Mouse (Mus musculus): ENCODE data around the gene Ston2. TPM values are rescaled to one million over a fixed set of nuclear protein-coding genes. Genes with fewer than 3 reads are reported as not detected.
A peak's percentile ranks its signal among the peaks of the same experiment; 100 is the strongest.

Ston2 gene
- total RNA-seq, 4 experiments from 2014 or later = 20.0 to 25.9 (median 23.8) TPM

DNA sequence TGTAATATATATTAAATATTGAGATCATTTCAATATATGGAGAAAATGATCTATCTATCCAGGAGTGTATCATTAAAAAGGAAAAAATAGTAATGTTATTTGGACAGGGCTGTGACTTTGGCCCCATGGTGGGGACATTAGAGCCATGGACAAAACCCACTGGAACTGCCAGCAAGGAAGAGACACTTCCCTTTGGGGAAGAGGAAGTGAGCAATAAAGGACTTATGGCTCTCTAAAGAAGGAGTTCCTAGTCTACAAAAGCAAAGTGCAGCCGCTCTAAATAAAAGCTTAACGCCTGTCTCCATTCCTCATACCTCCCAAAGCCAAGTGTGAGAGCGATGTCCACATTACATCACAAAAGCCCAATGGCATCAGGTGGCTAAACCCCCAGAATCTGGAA, 121.6 kb downstream of the Ston2 start:
- DNase-seq (ENCODE audit: low spot score in 2 of 2) = no peak

GRCm38 (mm10) chr12:91665431-91665830, 122.8 kb downstream of the Ston2 start:
- DNase-seq (ENCODE audit: low spot score in 2 of 2) = no peak

DNA sequence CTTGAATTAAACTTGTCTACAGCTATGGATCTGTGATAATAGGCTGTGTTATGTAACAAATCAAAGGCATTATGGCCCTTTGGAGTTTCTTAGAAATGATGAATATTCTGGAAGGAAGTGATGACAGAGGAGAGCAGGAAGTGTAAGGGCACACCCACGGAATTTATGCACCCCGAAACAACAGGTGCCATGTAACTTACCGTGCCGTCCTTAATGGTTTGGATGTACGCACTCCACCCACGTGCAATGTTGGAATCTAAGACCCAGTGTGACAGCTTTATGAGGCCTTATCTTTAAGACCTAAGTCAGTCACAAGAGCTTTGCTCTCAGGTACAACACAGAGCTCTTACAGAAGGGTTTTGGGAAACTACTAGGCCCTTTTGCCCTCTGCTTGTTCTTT, 124.9 kb downstream of the Ston2 start:
- no peak for DNase-seq (ENCODE audit: low spot score in 2 of 2)

DNA sequence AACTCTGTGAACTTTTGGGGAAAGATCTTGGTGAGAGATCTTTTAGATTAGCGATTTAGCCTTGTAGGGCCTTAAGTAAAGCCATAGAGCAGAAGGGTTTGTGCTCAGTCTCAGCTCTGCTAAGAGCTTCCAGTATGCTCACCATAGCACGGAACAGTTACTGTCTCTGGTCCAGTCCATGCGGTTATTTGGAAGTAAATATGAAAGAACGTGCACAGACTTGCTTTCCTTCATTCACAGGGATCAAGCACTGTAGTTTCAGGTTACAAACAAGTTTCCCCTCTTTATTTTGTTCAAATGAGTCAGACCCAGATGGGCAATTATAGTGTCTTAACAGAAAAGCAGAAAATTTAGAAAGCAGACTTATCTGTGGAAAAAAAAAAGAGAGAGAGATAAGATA, 125.3 kb downstream of the Ston2 start:
- no peak for DNase-seq (ENCODE audit: low spot score in 2 of 2)

GRCm38 (mm10) chr12:91660640-91661417, 127.4 kb downstream of the Ston2 start:
- no peak for DNase-seq (ENCODE audit: low spot score in 2 of 2)

GRCm38 (mm10) chr12:91654399-91655122, 133.6 kb downstream of the Ston2 start:
- peak in 1 of 2 experiments; percentile 28 for DNase-seq (ENCODE audit: low spot score in 2 of 2)

GRCm38 (mm10) chr12:91648426-91648825, 139.8 kb downstream of the Ston2 start:
- DNase-seq (ENCODE audit: low spot score in 2 of 2) = no peak

- DNase-seq (ENCODE audit: low spot score in 2 of 2) = no peak
Measured at GRCm38 (mm10) chr12:91645361-91646123, 142.6 kb downstream of the Ston2 start.

DNA sequence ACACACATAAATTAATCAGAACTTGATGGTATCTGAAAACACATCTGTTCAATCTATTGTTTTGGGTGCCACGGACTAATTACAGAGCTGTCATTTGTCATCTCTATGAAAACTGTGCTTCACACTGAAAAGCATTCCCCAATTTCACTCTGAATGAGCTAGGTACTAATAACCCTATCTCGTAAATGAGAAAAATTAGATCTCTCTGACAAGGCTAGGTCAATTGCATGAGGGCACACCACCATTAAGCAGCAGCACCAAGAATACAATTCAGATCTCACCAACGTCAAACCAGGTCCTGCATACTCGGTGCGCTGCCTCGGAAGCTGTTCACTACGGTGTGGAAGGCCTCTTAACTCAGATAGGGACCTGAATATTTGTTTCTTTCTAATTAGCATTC, 145.0 kb downstream of the Ston2 start:
- no peak for DNase-seq (ENCODE audit: low spot score in 2 of 2)

GRCm38 (mm10) chr12:91642426-91643093, 145.6 kb downstream of the Ston2 start:
- DNase-seq (ENCODE audit: low spot score in 2 of 2) = no peak

GRCm38 (mm10) chr12:91641631-91642141, 146.5 kb downstream of the Ston2 start:
- peak; percentile 13 to 42 for DNase-seq (ENCODE audit: low spot score in 2 of 2)

- no peak for DNase-seq (ENCODE audit: low spot score in 2 of 2)
Measured at GRCm38 (mm10) chr12:91641133-91641532, 147.1 kb downstream of the Ston2 start.

DNA sequence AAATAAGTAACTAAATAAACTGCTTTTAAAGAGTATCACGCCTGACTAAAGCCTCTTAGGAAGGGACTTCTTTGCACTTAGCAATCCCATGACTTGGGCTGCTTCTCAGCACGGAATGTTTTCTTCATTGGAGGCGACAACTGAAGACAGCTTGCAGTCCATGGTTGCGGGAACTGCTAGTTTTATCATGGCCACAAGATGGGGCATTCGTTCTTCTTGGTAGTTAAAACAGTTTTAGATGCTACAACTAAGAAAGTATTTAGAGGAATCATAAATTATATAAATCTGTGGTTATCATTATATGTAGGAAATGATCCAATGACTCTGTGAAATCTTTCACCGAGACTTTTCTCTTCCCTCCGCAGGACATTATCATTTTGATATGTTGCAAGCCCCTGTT, 147.5 kb downstream of the Ston2 start:
- peak; percentile 31 to 42 for DNase-seq (ENCODE audit: low spot score in 2 of 2)

DNA sequence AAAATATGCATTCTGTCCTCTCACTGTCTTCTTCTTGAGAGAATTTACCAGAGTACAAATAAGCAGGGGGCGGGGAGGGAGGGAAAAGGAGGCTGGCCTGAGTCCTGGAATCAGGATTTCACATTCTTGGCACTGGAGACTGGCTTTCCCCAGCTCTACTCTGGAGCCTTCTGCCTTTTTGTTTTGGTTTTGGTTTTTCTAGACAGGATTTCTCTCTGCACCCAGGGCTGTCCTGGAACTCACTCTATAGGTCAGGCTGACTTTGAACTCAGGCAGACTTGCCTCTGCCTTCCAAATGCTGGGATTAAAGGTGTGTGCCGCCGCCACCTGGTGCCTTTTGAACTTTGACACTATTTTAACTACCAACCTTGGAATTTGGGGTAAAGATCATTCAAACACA, 149.8 kb downstream of the Ston2 start:
- DNase-seq (ENCODE audit: low spot score in 2 of 2) = no peak

DNA sequence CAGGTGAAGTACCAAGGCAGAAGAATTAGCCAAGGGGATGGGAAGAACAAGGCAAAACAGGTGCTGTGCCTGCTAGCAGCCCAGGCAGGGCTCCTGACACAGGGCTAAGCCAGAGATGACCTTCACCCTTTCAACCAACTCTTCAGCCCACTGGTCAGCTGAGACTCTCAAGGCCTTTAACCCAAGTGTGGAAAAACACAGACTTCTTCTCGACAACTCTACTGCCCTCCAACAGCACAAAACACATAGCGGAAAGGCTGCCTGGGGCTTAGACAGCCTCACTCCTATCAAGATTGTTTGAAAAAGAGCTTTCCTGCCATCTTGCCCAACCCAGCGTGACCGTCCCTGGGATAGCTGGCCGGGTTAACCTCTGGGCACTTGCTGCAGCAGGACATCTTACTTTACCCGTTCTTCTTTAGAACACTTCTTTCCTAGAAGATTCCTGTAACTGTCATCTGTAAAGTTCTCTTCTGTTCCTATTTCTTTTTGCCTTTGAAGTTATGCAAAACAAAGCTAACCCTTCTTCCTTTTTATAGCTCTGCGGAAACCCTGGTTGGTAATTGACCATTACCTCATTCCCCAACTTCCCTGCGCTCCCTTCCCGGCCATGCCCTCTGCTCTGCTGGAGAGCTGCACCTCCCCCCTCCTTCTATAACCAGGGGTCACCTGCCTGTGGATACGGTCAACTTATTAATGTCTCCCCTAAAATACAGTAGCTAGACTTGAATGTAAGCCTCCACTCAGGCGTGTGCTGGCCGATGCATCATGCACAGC, 150.9 kb downstream of the Ston2 start:
- no peak for DNase-seq (ENCODE audit: low spot score in 2 of 2)

DNA sequence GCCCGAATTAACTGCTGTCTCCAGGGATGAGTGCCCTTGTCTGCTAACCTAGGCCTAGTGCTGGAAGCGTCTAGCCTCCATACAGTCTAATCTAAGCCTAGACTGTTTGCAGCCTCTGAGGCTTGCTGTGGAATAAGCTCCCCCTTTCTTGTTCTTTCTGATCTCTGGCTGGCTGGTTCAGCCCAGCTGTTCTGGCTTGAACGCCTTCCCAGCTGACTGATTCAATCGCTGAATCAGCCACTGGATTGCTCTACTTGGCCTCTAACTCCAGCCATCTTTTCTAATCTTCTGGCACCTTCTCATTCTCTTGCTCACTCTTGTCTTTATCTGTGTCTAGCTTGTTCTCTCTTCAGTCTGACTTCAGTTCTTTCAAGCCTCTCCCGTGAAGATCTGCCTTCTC, 161.7 kb downstream of the Ston2 start:
- DNase-seq (ENCODE audit: low spot score in 2 of 2) = no peak

DNA sequence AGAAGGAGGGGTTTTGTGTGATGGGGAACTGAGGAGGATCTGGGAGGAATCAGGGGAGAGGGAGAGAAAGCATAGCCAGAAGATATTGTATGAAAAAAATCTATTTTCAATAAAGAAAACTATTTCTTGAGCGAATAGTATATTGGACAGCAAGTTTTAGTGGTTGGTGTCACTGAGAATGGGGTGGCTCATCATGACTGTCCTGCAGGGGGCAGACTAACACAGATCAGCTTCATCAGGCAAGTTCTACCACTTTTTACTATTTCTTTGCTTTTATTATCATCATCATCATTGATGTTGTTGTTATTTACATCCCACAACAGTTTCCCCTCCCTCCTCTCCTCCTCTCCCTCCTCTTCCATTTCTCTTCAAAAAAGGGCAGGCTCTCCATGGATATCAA, 163.2 kb downstream of the Ston2 start:
- DNase-seq (ENCODE audit: low spot score in 2 of 2) = no peak

- DNase-seq (ENCODE audit: low spot score in 2 of 2) = no peak
Measured at GRCm38 (mm10) chr12:91609425-91609824, 178.8 kb downstream of the Ston2 start.

GRCm38 (mm10) chr12:91607678-91608077, 180.5 kb downstream of the Ston2 start:
- DNase-seq (ENCODE audit: low spot score in 2 of 2) = no peak

- DNase-seq (ENCODE audit: low spot score in 2 of 2) = peak in 1 of 2 experiments; percentile 18
Measured at GRCm38 (mm10) chr12:91606651-91607050, 181.5 kb downstream of the Ston2 start.
